Mouse (Mus musculus) neutrophil, adult 5-6 weeks (primary cell): ENCODE results near the gene Cttnbp2. TPM values are rescaled to one million over a fixed set of nuclear protein-coding genes. Genes with fewer than 3 reads are reported as not detected.

ENCODE experiments used
- ATAC-seq: fragments of 151-379, 151-347 bp; 2 replicates; pipeline ENCODE4 v1.8.0; 2017; ENCODE audit warnings: mild to moderate bottlenecking, moderate TSS enrichment; ENCODE audit not compliant: insufficient number of reproducible peaks, poor library complexity, low FRiP score, severe bottlenecking; ENCODE audit errors: extremely low read depth
- total RNA-seq: library from RNA; stranded (forward); fragments of 200-1000 nt; gene quantifications from 2 replicates; pipeline ENCODE4 v1.2.3, GENCODE M21; 2017

The Cttnbp2 gene
- total RNA-seq: not detected in 2 replicates

DNA sequence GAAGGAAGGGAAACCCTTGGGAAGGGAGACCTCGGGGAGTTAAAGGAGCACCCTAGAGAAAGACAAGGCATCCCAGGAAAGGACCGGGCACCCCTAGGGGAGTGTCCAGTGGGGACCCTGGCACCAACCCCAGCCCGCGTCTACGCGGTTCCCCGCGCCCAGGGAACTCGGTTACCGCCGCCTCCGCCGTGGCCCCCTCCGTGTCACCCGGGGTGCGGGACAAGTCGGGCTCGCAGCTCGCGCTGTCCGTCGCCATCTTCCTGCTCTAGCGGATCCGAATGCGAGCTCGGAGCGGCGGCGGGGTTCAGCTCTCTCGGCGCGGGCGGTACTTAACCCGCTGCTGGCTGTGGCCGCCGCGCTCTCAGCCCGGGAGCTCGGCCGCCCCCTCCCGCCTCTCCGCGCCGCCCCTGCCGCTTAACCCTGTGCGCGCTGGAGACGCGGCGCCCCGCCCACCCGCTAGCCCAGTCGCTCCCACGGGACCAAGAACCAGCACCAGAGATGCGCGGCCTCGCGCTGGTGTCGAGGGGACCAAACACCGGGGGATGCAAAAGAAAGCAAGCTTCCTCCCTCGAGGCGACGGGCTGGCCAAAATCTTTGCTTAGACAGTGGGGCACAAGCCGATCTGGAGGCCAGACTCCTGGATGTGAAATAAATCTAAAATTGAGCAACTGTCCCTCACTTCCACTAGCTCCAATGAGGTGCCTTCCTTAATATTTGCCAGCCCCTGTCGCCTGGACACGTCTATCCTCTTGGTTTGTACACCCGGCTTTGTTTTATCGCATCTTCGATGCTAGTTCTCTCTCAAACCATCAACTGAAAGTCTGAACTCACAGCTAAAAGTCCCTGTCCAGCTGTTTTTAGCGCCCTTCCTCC, at the start of gene Cttnbp2:
Gene Cttnbp2, minus strand, starts transcription at position 364 of the 873 bp plus-strand sequence.
- ATAC-seq: no peak

GRCm38 (mm10) chr6:18559019-18559418, 44.4 kb upstream of the Cttnbp2 start:
- no peak for ATAC-seq

- no peak for ATAC-seq
Measured at GRCm38 (mm10) chr6:18547516-18548465, 33.1 kb upstream of the Cttnbp2 start.

DNA sequence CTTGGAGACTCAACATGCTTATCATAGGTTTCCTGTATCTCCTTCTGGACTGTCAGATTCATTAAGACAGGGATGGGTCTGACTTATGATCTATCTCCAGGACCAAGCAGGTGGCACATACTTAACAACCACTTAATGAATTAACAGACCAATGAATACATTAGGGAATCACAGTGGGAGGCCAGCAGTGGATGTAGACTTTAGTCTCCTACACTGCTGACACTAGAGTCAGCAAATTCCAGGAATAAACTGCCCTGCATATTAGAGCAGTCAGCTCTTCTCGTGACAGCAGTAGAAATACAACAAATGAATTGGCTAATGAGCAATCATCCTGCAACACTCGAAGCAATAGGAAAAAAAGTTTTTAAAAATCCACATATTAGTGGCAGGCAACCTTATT, 29.2 kb upstream of the Cttnbp2 start:
- ATAC-seq: no peak

- ATAC-seq: no peak
Measured at GRCm38 (mm10) chr6:18540396-18540795, 25.8 kb upstream of the Cttnbp2 start.

DNA sequence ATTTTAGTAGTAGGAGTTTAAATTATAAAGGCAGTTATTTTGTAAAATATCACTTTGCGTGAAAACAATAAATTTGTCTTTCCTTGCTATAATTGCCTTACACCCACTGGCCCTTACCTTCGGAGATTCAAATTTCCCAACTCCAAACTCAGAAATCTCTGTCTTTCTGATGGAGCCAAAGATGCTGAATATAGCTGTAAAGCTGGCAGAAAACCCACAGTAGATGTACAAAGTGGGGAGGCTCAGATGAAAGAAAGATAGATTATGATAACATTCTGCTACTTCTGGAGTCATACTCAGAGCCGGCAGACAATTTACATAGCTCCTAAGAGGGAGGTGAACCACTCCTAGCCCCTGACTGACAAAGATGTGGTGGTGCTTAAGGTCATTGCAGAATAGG, 15.8 kb upstream of the Cttnbp2 start:
- ATAC-seq: no peak

DNA sequence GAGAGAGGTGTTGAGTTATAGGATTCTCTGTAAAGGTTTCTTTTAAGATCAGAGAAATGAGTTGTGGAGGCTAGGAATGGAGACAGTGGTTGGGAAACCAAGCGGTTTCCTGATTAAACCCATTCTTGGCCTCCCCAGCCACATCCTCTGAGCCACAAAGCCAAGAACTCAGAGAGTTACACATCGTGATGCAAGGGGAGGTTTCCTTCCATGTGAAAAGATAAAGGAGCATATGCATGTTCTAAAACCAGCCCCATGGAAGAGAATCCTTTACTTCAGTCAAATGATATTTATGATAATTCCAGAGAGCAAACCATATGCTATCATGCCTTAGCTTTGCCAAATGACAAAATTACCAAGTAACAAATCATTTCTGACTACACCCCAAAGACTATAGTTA, 3.0 kb upstream of the Cttnbp2 start:
- no peak for ATAC-seq

DNA sequence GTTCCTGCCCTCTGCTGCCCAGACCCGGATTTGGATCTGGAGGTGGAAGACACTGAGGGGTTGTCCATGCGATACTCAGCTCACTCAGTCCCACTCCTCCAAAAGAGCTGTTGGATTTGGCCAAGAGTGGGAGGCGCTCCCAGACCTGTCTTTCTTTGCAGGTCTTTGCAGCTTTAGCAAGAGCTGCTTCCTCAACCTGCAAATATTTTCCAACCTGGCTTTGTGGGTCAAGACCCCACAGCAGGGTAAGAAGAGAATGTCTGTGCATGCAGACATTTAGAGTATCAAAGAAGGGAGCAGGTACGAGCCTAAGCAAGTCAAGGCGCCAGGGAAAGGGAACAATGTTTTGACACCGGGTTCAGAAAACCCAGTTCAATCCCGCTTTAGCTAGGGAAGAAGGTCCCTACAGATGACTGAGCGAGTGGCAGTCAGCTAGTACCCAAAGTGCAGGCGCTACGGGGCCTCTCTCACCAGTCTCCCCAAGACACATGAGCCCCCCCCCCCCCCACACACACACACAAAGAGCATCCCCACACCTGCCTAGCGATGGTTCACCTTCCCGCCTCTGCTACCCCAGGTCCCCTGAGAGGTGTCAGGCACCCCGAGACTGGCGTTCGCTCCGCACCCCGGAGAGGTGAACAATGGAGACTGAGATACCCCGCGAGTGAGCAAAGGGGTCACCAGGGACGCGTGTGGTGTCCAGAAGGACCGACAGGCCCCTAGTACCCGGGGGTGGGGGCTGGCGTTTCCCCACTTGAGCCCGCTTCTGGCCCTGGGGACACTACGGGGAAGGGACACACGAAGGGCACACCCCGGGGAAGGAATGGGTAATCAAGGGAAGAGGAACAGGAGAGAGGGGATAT, 801 bp downstream of the Cttnbp2 start:
- no peak for ATAC-seq

DNA sequence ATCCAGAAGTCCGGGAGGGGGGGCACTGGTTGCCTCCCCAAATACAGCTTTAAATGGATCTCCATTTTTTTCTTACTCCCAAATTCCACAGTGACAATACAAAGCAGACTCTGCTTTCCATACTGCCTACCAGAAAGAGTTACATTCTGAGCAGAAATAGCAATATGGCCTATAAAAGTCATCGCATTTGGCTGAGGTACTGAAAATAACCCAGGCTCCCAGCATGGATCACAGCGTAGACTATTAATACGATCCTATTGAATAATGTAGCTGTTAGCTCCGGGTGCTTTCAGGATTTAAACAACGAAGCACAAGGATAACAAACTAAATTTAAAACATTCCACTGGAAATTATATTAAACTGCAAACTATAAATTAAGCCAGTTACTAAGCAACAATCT, 2.8 kb downstream of the Cttnbp2 start:
- no peak for ATAC-seq

- no peak for ATAC-seq
Measured at GRCm38 (mm10) chr6:18508036-18508435, 6.6 kb downstream of the Cttnbp2 start.

DNA sequence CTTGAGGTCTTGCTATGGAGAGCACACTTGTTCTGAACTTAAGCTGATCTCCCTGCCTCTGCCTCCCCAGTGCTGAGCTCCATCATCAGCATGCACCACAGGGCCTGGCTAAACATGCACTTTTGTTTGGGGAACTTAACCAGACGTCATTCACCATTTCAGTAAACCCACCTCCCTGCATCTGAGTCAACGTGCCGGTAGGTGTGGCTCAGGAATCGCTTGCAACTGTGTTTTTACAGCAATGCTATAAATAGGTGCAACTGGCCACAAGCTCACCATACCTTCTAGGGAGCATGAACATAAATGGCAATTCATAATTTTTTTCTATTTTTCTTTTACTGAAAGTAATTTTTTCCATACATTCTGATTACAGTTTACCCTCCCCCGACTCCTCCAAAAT, 14.8 kb downstream of the Cttnbp2 start:
- no peak for ATAC-seq

- no peak for ATAC-seq
Measured at GRCm38 (mm10) chr6:18492977-18493376, 21.7 kb downstream of the Cttnbp2 start.

GRCm38 (mm10) chr6:18492248-18492901, 22.3 kb downstream of the Cttnbp2 start:
- no peak for ATAC-seq

- no peak for ATAC-seq
Measured at GRCm38 (mm10) chr6:18485087-18485486, 29.6 kb downstream of the Cttnbp2 start.

DNA sequence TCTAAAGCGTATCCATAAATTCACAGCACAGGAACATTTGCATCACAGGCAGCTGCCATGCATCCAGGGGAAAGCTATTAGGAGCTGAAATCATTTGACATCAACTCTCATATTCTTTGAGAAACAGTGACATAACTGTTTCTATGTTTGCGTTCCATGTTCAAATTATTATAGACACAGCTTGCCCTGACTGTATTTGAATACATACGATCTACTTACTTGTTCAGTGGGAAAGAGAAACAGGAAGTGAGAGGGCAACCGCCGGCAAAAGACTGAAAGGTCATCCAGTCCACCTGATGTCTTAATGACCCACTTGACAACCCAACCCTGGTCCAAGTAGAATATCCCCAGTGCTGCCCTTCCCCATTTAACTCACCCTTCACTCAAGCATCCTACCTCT, 30.6 kb downstream of the Cttnbp2 start:
- no peak for ATAC-seq

- ATAC-seq: no peak
Measured at GRCm38 (mm10) chr6:18482546-18482945, 32.1 kb downstream of the Cttnbp2 start.

GRCm38 (mm10) chr6:18481781-18482180, 32.9 kb downstream of the Cttnbp2 start:
- ATAC-seq: no peak

DNA sequence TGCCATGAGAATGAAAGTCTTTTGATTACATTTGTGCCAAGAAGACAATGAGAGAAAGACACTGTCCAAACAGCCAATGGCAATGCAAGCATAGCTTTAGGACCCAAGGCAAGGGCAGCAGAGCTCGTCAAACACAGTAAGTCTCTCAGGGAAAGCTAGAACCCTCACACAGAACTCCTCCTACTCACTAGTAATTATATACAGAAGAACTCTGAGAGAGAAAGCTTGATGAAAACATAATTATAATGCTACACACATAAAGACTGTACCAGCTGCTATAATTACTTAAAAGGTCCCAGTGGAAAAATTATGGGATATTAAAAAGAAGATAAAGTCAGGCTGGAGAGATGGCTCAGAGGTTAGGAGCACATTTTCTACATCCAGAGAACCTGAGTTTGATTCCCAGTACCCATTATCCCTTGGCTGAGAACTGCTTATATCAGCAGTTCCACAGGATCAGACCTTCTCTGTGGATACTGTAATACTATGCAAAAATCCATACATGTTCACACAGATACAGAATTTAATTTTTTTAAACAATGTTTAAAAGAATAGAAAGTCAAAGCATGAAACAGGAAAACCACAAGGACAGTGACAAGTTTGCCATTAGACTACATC, 37.2 kb downstream of the Cttnbp2 start:
- no peak for ATAC-seq
